Mouse (Mus musculus) forebrain, embryonic 14.5 days (tissue): ENCODE measurements around the gene Col13a1. TPM values are rescaled to one million over a fixed set of nuclear protein-coding genes. Genes with fewer than 3 reads are reported as not detected.

Source experiments
- ATAC-seq: fragments of 200-750 bp; cut with Nextera tagmentation; 2 replicates; pipeline ENCODE4 v1.8.0; 2017; ENCODE audit warnings: mild to moderate bottlenecking, moderate library complexity
- DNase-seq: peaks from one replicate; pipeline ENCODE4 v3.0.0-alpha.2; 2015; ENCODE audit warnings: low spot score
- H3K27ac ChIP-seq: fragments of 300-500 bp; sonication (generic); 2 replicates; pipeline ENCODE4 v1.5.1; 2014; ENCODE audit warnings: low read depth, mild to moderate bottlenecking, control low read depth, low read length, moderate library complexity
- H3K27me3 ChIP-seq: fragments of 300-500 bp; sonication (generic); replicated peaks from 2 replicates; pipeline ENCODE4 v1.6.1; 2014; ENCODE audit warnings: low read length, control low read depth, mixed read lengths; ENCODE audit not compliant: control insufficient read depth, insufficient read depth
- H3K36me3 ChIP-seq: fragments of 300-500 bp; sonication (generic); 2 replicates; pipeline ENCODE4 v1.6.1; 2014; ENCODE audit warnings: low read length, control low read depth; ENCODE audit not compliant: control insufficient read depth, insufficient read depth
- H3K4me1 ChIP-seq: fragments of 300-500 bp; sonication (generic); 2 replicates; pipeline ENCODE4 v1.6.1; 2014; ENCODE audit warnings: antibody characterized with exemption, low read length, control low read depth; ENCODE audit not compliant: control insufficient read depth, insufficient read depth
- H3K4me2 ChIP-seq: fragments of 300-500 bp; sonication (generic); 2 replicates; pipeline ENCODE4 v1.6.1; 2014; ENCODE audit warnings: mild to moderate bottlenecking, control low read depth, low read length
- H3K4me3 ChIP-seq: fragments of 300-500 bp; sonication (generic); 2 replicates; pipeline ENCODE4 v1.5.1; 2014; ENCODE audit warnings: low read depth, low read length, control low read depth
- H3K9ac ChIP-seq: fragments of 300-500 bp; sonication (generic); 2 replicates; pipeline ENCODE4 v1.6.1; 2014; ENCODE audit warnings: mild to moderate bottlenecking, low read length, control low read depth, moderate library complexity
- H3K9me3 ChIP-seq: fragments of 300-500 bp; sonication (generic); replicated peaks from 2 replicates; pipeline ENCODE4 v1.6.1; 2016; ENCODE audit warnings: low read length, control low read depth, mixed read lengths; ENCODE audit not compliant: control insufficient read depth
- WGBS: fragments of 180-500 bp; shearing (Covaris S2); extraction: QIAGEN DNeasy Blood & Tissue Kit; methylation state at CpG from one replicate; pipeline ENCODE4 v1.1.7; 2014; 5-methylcytosine and 5-hydroxymethylcytosine counted together
- polyA plus RNA-seq: library from polyadenylated mRNA; unstranded; fragments of >200 nt; fragmentation: Nextera tagmentation; extraction: Ambion mirVana; gene quantifications from 2 replicates; pipeline ENCODE4 v1.2.1, GENCODE M21; 2014

The Col13a1 gene
- polyA plus RNA-seq, 1 experiment from 2014 or later, result 0.41 TPM

DNA sequence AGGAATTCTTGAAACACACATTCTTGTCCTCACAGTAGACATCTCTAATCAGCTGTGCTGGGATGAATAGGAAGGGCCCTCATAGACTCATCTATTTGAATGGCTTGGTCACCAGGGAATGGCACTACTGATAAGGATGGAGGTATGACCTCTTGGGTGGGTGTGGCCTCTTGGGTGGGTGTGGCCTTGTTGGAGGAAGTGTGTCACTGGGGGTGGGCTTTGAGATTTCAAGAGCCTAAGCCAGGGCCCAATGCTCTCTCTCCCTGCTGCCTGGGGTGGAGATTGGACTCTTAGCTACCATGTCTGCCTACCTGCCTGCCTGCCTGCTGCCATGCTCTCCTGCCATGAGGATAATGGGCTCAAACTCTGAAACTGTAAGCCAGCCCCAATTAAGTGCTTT lies 53.2 kb downstream of the Col13a1 start:
- DNase-seq (no peak), ATAC-seq (no peak)
- no peak overlapping the region for H3K4me3 ChIP-seq
- no peaks in the 10 kb centered on the region for H3K27me3 ChIP-seq
- H3K27ac ChIP-seq, result no peak overlapping the region
- no peak overlapping the region for H3K9ac ChIP-seq
- H3K4me1 ChIP-seq, result no peaks in the 10 kb centered on the region
- no peak overlapping the region for H3K4me2 ChIP-seq
- H3K9me3 ChIP-seq, result no peaks in the 10 kb centered on the region
- H3K36me3 ChIP-seq, result no peaks in the 10 kb centered on the region

DNA sequence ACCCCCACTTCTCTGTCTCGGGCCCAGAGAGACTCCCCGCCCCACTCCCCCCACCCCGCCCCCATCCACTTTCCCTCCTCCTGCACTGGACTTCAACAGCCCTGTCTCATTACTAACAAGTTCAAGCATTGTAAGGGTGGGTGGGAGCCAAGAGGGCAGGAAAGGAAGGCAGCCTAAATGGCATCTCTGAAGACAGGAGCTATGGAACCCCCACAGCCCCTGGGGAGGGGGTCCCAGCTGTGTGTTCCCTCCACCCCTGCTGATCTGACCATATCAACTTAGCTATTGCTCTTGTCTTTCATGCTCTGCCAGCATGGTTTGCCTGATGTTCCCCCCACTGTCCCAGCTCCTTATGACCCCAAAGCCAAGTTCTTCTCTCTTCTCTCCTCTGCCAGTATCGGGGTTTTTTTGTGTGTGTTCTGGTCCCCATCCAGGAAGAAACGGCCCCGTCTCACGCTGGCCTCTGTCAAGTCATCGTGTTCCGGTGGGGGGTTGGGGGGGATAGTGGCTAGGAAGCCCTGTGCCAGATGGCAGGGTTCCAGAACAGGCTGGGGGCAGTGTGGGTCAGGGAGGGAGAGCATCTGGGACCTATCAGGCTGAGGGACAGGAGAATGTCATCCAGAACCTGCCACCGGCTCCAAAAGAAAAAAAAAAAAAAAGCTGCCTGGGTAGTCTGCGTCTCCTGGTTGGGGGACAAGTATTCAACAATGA lies 58.1 kb downstream of the Col13a1 start:
- Histone ChIP-seq H3K4me2 (no peak overlapping the region), H3K9ac (no peak overlapping the region), H3K4me3 (no peak overlapping the region), H3K4me1 (no peaks in the 10 kb centered on the region), H3K27me3 (no peaks in the 10 kb centered on the region), H3K36me3 (no peaks in the 10 kb centered on the region), H3K9me3 (no peaks in the 10 kb centered on the region), H3K27ac (no peak overlapping the region)
- WGBS, result 49% methylated on average over 11 of the region's 11 CpGs
- DNase-seq, result no peak
- ATAC-seq, result no peak

DNA sequence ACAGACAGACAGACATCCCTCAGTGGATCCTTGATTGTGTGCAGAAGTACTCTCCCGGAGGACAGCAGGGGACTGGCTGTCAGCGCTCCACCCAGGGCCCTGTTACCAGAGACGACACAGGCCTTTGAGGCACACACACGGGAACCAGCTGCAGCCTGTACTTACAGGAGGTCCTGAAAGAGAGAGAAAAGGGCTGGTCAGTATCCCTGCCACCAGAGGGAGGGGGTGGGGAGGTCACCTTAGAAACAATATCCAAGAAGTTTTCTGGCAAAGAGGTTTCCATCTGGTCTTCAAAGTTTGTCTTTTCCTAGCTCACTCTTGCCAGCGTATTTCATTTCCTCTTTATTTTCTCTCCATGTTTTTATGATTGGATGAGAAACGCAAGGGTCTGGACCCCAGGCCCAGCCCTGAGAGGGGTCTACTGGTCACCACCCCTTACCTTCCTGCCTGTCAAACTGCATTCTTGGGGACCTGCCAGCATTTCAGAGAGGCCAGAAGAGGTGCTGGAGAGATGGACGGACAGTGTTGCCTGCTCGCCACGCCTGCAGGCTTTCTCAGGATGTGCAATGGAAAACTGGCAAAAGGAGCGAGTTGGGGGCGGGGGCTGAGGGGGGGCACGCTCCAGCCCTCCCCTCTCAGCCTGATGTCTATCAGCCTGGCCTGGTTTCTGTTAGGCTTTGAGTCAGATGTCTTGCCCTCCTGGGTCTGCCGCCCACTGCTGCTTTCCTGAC lies 58.8 kb downstream of the Col13a1 start:
- no peak overlapping the region for H3K4me3 ChIP-seq
- no peak overlapping the region for H3K9ac ChIP-seq
- no peaks in the 10 kb centered on the region for H3K4me1 ChIP-seq
- no peaks in the 10 kb centered on the region for H3K27me3 ChIP-seq
- DNase-seq, result no peak
- WGBS, result 48% methylated on average over 13 of the region's 13 CpGs
- ATAC-seq, result no peak
- 0 out of 2 replicates have a peak, but pooled peaks cover under 1% of the 10 kb centered on the region for H3K9me3 ChIP-seq
- no peaks in the 10 kb centered on the region for H3K36me3 ChIP-seq
- no peak overlapping the region for H3K4me2 ChIP-seq
- H3K27ac ChIP-seq, result no peak overlapping the region

DNA sequence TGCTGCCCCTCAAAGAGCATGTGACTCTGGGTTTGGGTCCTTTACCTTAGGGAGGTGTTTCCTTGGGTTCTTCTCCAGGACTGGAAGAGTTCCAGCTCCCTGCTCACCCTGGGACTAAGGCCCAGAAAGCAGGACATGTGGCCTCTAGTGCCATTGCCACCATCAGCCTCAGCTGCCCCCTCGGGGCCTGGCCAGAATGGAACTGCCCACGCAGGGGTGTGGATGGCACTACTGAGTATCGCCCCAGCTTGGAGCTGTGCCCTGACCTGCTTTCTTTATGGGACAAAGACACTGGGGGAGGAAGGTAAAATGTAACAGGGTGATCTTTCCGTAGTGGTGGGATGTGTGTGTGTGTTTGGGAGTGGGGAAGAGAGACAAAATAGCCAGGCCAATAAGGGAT lies 59.4 kb downstream of the Col13a1 start:
- Histone ChIP-seq H3K4me3 (no peak overlapping the region), H3K27ac (no peak overlapping the region), H3K4me1 (no peaks in the 10 kb centered on the region), H3K9me3 (0 out of 2 replicates have a peak, but pooled peaks cover 4% of the 10 kb centered on the region), H3K36me3 (no peaks in the 10 kb centered on the region), H3K4me2 (no peak overlapping the region), H3K9ac (no peak overlapping the region), H3K27me3 (no peaks in the 10 kb centered on the region)
- DNase-seq (no peak), ATAC-seq (no peak)
- WGBS, result 84% methylated on average over 4 of the region's 4 CpGs

DNA sequence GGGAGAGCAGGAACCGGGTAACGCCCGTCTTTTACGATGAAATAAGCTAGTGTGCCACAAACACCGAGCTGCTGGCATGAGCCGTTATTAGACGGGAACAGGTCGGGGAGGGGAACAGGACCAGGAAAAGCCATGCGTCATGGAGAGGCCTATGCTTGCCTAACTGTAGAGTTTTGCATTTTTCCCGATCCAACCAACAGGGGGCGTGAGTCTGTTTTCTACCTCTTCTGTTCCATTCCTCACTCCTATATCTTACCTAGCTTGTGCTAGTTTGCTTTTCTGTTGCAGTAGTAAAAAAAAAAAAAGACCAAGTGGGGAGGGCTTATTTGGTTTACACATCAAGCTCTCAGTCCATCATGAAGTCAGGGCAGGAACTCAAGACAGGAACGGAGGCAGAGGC lies 61.8 kb downstream of the Col13a1 start:
- Histone ChIP-seq H3K27ac (no peak overlapping the region), H3K27me3 (no peaks in the 10 kb centered on the region), H3K4me1 (no peaks in the 10 kb centered on the region), H3K4me3 (no peak overlapping the region), H3K9ac (no peak overlapping the region), H3K9me3 (0 out of 2 replicates have a peak, but pooled peaks cover 4% of the 10 kb centered on the region), H3K4me2 (no peak overlapping the region), H3K36me3 (no peaks in the 10 kb centered on the region)
- 96% methylated on average over 12 of the region's 12 CpGs for WGBS
- DNase-seq (no peak), ATAC-seq (no peak)

DNA sequence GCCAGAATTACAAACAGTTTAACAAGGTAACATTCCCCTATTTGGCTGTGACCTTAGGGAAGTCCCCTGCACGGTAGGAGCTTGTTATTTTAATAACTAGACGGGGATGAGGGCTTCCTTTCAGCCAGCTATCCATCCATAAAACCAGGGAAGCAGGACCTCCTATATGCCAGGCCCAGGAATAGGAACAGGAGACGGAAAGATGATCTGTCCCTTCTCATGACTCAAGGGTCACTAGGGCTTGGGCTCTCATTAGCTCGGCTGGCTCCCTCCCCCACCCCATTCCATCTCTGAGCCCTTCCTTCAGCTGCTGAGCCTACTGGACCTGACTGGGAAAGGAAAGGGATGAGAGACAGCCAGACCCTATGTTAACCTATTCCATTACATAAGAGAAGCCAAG lies 67.1 kb downstream of the Col13a1 start:
- no peak for ATAC-seq
- Histone ChIP-seq H3K4me2 (no peak overlapping the region), H3K9me3 (0 out of 2 replicates have a peak, but pooled peaks cover 4% of the 10 kb centered on the region), H3K27me3 (no peaks in the 10 kb centered on the region), H3K9ac (no peak overlapping the region), H3K27ac (no peak overlapping the region), H3K4me1 (no peaks in the 10 kb centered on the region), H3K4me3 (no peak overlapping the region), H3K36me3 (no peaks in the 10 kb centered on the region)
- no peak for DNase-seq
- 71% methylated on average over 4 of the region's 4 CpGs for WGBS

DNA sequence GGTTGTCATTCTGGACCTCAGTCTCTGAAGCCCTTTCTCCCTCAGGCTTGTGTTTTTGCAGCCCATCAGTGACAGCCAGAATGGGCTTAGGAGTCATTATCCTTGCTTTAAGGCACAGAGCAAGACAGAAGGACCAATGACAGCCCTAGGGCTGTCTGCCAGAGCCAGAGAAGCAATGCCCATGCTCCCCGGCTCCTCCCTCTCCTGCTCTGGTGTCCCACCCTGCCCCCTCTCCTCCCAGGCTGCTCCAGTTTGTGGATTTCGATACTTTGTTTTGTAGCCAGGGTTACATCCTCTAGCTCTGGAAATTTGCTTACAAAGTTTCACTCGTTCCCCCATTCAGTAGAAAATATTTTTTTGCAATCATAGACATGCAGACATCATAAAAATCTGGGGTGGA lies 69.9 kb downstream of the Col13a1 start:
- Histone ChIP-seq H3K27ac (no peak overlapping the region), H3K4me2 (no peak overlapping the region), H3K9me3 (no peaks in the 10 kb centered on the region), H3K9ac (no peak overlapping the region), H3K27me3 (no peaks in the 10 kb centered on the region), H3K4me3 (no peak overlapping the region), H3K36me3 (no peaks in the 10 kb centered on the region), H3K4me1 (no peaks in the 10 kb centered on the region)
- ATAC-seq (no peak), DNase-seq (no peak)
- 69% methylated on average over 3 of the region's 3 CpGs for WGBS

DNA sequence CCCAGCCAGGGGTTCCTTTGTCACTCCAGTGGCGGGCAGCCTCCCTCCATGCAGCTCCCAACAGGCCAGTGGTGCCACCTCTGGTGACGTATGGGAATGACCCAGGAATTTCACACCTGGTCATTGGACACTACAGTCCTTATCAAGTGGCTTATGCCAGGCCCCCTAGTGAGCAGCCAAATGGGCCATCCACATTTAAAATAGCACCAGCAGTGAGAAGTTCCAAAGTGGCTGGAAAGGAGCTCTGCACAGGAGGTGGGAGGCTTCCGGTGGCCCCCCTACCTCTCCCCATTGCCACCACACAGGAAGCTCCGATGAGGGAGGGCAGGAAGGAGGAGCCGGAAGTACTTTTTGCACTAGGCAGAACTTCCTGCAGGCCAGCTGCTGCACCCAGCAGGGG lies 72.7 kb downstream of the Col13a1 start:
- Histone ChIP-seq H3K4me3 (no peak overlapping the region), H3K9ac (no peak overlapping the region), H3K4me2 (no peak overlapping the region), H3K4me1 (no peaks in the 10 kb centered on the region), H3K9me3 (no peaks in the 10 kb centered on the region), H3K27ac (no peak overlapping the region), H3K27me3 (no peaks in the 10 kb centered on the region), H3K36me3 (no peaks in the 10 kb centered on the region)
- no peak for DNase-seq
- 40% methylated on average over 5 of the region's 5 CpGs for WGBS
- no peak for ATAC-seq

DNA sequence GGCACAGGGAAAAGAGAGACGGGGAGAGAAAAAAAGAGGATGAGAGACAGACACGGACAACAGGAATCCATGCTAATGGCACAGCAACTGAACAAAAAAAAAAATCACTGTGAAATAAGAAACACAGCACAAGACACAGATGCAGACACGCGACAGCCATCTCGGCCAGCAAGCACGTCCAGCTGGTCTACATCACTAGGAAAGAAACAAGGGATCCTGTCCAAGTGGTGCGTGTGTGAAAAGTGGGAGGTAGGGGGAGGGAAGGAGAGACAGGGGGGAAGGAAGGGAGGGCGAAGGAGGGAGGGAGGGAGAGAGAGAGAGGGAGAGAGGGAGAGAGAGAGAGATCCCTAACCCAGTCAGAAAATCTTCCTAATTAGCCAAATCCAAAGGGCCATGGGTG lies 73.6 kb downstream of the Col13a1 start:
- WGBS, result 56% methylated on average over 8 of the region's 8 CpGs
- Histone ChIP-seq H3K36me3 (no peaks in the 10 kb centered on the region), H3K4me1 (no peaks in the 10 kb centered on the region), H3K27me3 (no peaks in the 10 kb centered on the region), H3K9ac (no peak overlapping the region), H3K9me3 (no peaks in the 10 kb centered on the region), H3K27ac (no peak overlapping the region; the same call in 1 of the 2 replicates), H3K4me3 (no peak overlapping the region), H3K4me2 (no peak overlapping the region)
- DNase-seq (peak; percentile 35), ATAC-seq (no peak)
